Mouse (Mus musculus): ENCODE measurements around the gene Plxnd1.

Plxnd1 gene

GRCm38 (mm10) chr6:115919876-115920275, 74.9 kb downstream of the Plxnd1 start:
- no peak for DNase-seq (ENCODE audit: low read depth, low spot score)

- DNase-seq (ENCODE audit: low read depth, low spot score): no peak
Measured at GRCm38 (mm10) chr6:115918615-115919014, 76.2 kb downstream of the Plxnd1 start.

GRCm38 (mm10) chr6:115916611-115917010, 78.2 kb downstream of the Plxnd1 start:
- DNase-seq (ENCODE audit: low read depth, low spot score): no peak

GRCm38 (mm10) chr6:115915601-115916445, 79.0 kb downstream of the Plxnd1 start:
- DNase-seq (ENCODE audit: low read depth, low spot score): no peak

GRCm38 (mm10) chr6:115914511-115915202, 80.1 kb downstream of the Plxnd1 start:
- DNase-seq (ENCODE audit: low read depth, low spot score): no peak

GRCm38 (mm10) chr6:115913482-115913881, 81.3 kb downstream of the Plxnd1 start:
- DNase-seq (ENCODE audit: low read depth, low spot score): no peak

GRCm38 (mm10) chr6:115911763-115912162, 83.0 kb downstream of the Plxnd1 start:
- DNase-seq (ENCODE audit: low read depth, low spot score): no peak

- DNase-seq (ENCODE audit: low read depth, low spot score): no peak
Measured at GRCm38 (mm10) chr6:115909940-115910339, 84.9 kb downstream of the Plxnd1 start.

- DNase-seq (ENCODE audit: low read depth, low spot score): peak; percentile 69
Measured at GRCm38 (mm10) chr6:115909052-115909451, 85.8 kb downstream of the Plxnd1 start.

- no peak for DNase-seq (ENCODE audit: low read depth, low spot score)
Measured at GRCm38 (mm10) chr6:115908421-115908982, 86.3 kb downstream of the Plxnd1 start.

- DNase-seq (ENCODE audit: low read depth, low spot score): no peak
Measured at GRCm38 (mm10) chr6:115906871-115907270, 87.9 kb downstream of the Plxnd1 start.

GRCm38 (mm10) chr6:115906455-115906854, 88.3 kb downstream of the Plxnd1 start:
- DNase-seq (ENCODE audit: low read depth, low spot score): no peak

- no peak for DNase-seq (ENCODE audit: low read depth, low spot score)
Measured at GRCm38 (mm10) chr6:115905568-115905967, 89.2 kb downstream of the Plxnd1 start.
